ENCODE assay signal across 8 mouse cellular contexts in genomic region chr10:59909357-59909847, GRCm38 (mm10). TPM values are rescaled to one million over a fixed set of nuclear protein-coding genes. Genes with fewer than 3 reads are reported as not detected.
A peak's percentile ranks its signal among the peaks of the same experiment; 100 is the strongest.
DNase-seq lines count a peak whose midpoint lies in the region; ATAC-seq lines count a peak whose summit lies in the region.

No protein-coding gene starts in this region.

- H3K27me3 ChIP-seq in limb, embryonic 12.5 days, result no peaks in the 10 kb centered on the region; the same call in 1 of the 2 replicates
- H3K27me3 ChIP-seq in neural tube, embryonic 12.5 days (replicated peaks), result no peaks in the 10 kb centered on the region

- ATAC-seq in limb, embryonic 12.5 days (ENCODE audit: insufficient number of reproducible peaks, insufficient read depth, low FRiP score, low TSS enrichment, low read depth), result no peak
- ATAC-seq in neural tube, embryonic 12.5 days (ENCODE audit: low FRiP score, low read depth), result no peak

- peak; percentile 35 to 64 for DNase-seq in urinary bladder, postnatal 4 days (ENCODE audit: low spot score in 2 of 2)
- no peak for DNase-seq in urinary bladder, adult 2 months (ENCODE audit: low spot score)
- peak; percentile 99 for DNase-seq in fibroblast of lung, adult 2 months (ENCODE audit: low read depth)
- DNase-seq in heart, postnatal 4 days, result peak; percentile 77
- no peak for DNase-seq in ovary, postnatal 36 days (ENCODE audit: low spot score)
- no peak for DNase-seq in thymus, postnatal 25 days

- H3K9ac ChIP-seq in limb, embryonic 12.5 days (replicated peaks), result no peak overlapping the region
- H3K9ac ChIP-seq in neural tube, embryonic 12.5 days, result no peak overlapping the region; the same call in 1 of the 2 replicates

- 8% methylated on average over 14 of the region's 14 CpGs for WGBS in limb, embryonic 12.5 days
- 12% methylated on average over 14 of the region's 14 CpGs for WGBS in neural tube, embryonic 12.5 days

- 0 out of 2 replicates have a peak overlapping the region, but pooled peaks have one; percentile 1 for H3K4me3 ChIP-seq in limb, embryonic 12.5 days (replicated peaks)
- no peak overlapping the region for H3K4me3 ChIP-seq in neural tube, embryonic 12.5 days

- peaks cover 56% of the 10 kb centered on the region for H3K4me1 ChIP-seq in limb, embryonic 12.5 days (replicated peaks)
- H3K4me1 ChIP-seq in neural tube, embryonic 12.5 days, result peaks cover 37% of the 10 kb centered on the region

- H3K36me3 ChIP-seq in limb, embryonic 12.5 days, result no peaks in the 10 kb centered on the region
- no peaks in the 10 kb centered on the region for H3K36me3 ChIP-seq in neural tube, embryonic 12.5 days

- peak overlapping the region; percentile 53 for H3K27ac ChIP-seq in limb, embryonic 12.5 days
- no peak overlapping the region for H3K27ac ChIP-seq in neural tube, embryonic 12.5 days

- no peaks in the 10 kb centered on the region for H3K9me3 ChIP-seq in limb, embryonic 12.5 days
- no peaks in the 10 kb centered on the region for H3K9me3 ChIP-seq in neural tube, embryonic 12.5 days

- H3K4me2 ChIP-seq in limb, embryonic 12.5 days, result peak overlapping the region; percentile 38
- H3K4me2 ChIP-seq in neural tube, embryonic 12.5 days (replicated peaks), result peak overlapping the region; percentile 32

RNA-seq across cellular contexts. Expression of gene Dnajb12, which starts 30.0 kb away (rescaled TPM):
- polyA plus RNA-seq in urinary bladder, adult 2 months (2012; rRNA removed), result 34.9 and 44.7 TPM in 2 replicates
- total RNA-seq in heart, postnatal 4 days (2021), result 10 to 100 TPM; 39.6 to 41.1 TPM
- polyA plus RNA-seq in limb, embryonic 12.5 days (2016; fragmentation: Nextera tagmentation; extraction: Ambion mirVana), result 17.6 and 20.7 TPM in 2 replicates
- 20.3 and 23.6 TPM in 2 replicates for polyA plus RNA-seq in neural tube, embryonic 12.5 days (2016; fragmentation: Nextera tagmentation; extraction: Ambion mirVana)

RNA-seq across cellular contexts. Expression of gene Ddit4, which starts 42.2 kb away (rescaled TPM):
- polyA plus RNA-seq in urinary bladder, adult 2 months (2012; rRNA removed), result 20.6 and 30.7 TPM in 2 replicates
- 10 to 100 TPM; 31.4 to 36.9 TPM for total RNA-seq in heart, postnatal 4 days (2021)
- 90.7 and 91.8 TPM in 2 replicates for polyA plus RNA-seq in limb, embryonic 12.5 days (2016; fragmentation: Nextera tagmentation; extraction: Ambion mirVana)
- polyA plus RNA-seq in neural tube, embryonic 12.5 days (2016; fragmentation: Nextera tagmentation; extraction: Ambion mirVana), result 75.7 and 78.9 TPM in 2 replicates

Comparison
In these comparisons a context has a peak if more than half of its experiments do, and no peak if none do; other contexts are left out.
1. DNase-seq: peak in urinary bladder, postnatal 4 days (2 of 2), fibroblast of lung, adult 2 months (single experiment) and heart, postnatal 4 days (single experiment); none in urinary bladder, adult 2 months (single experiment), ovary, postnatal 36 days (single experiment) and thymus, postnatal 25 days (single experiment).